Mouse (Mus musculus): Measurements from ENCODE around the gene Gm16253. TPM values are rescaled to one million over a fixed set of nuclear protein-coding genes. Genes with fewer than 3 reads are reported as not detected.

The Gm16253 gene
- polyA plus RNA-seq (2017; shearing (Covaris generic)): 1 to 10 TPM; 1.5 to 2.0 TPM

GRCm38 (mm10) chr3:96576690-96577541 is at the start of gene Gm16253:
Gm16253 (plus strand) TSS chr3:96576984.
- peak; percentile 87 for ATAC-seq

- ATAC-seq: no peak
Observed at GRCm38 (mm10) chr3:96528506-96528905, 48.3 kb upstream of the Gm16253 start.

GRCm38 (mm10) chr3:96532050-96532449 is 44.7 kb upstream of the Gm16253 start:
- no peak for ATAC-seq

DNA sequence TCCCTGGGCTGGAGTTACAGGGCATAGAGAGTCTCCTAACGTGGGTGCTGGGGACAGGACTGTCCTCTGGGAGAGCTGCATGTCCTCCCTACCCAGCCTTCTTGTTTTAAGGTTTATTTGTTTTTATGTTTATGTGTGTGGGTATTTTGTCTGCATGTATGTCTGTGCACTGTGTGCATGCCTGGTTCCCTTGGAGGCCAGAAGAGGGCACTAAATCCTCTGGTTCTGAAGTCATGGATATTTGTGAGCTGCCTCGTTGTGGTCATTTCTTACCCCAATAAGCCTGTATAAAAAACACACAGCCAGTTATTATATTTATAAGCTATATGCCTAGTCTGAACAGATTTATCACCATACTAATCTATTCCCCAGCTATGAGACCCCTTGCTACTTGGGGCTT is 42.5 kb upstream of the Gm16253 start:
- no peak for ATAC-seq

DNA sequence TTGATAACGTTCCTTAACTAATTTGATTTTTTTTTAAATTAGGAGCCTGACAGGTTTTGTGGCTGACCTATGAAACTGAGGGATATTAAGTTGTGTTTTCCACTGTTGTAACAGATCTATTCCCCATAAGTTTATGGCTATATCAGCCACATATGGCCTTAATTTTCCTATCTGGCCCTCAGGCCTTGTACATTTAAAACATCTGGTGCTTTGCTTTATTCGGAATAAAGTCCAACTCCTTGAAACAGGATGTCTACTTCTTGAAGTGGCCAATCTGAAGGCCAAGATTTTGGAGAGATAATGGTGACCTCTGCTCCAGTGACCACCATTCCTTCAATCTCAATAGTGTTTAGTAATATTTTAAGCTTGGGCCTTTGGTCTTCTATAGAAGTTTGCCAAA is 37.5 kb upstream of the Gm16253 start:
- ATAC-seq: no peak

- no peak for ATAC-seq
Observed at GRCm38 (mm10) chr3:96540740-96541139, 36.0 kb upstream of the Gm16253 start.

DNA sequence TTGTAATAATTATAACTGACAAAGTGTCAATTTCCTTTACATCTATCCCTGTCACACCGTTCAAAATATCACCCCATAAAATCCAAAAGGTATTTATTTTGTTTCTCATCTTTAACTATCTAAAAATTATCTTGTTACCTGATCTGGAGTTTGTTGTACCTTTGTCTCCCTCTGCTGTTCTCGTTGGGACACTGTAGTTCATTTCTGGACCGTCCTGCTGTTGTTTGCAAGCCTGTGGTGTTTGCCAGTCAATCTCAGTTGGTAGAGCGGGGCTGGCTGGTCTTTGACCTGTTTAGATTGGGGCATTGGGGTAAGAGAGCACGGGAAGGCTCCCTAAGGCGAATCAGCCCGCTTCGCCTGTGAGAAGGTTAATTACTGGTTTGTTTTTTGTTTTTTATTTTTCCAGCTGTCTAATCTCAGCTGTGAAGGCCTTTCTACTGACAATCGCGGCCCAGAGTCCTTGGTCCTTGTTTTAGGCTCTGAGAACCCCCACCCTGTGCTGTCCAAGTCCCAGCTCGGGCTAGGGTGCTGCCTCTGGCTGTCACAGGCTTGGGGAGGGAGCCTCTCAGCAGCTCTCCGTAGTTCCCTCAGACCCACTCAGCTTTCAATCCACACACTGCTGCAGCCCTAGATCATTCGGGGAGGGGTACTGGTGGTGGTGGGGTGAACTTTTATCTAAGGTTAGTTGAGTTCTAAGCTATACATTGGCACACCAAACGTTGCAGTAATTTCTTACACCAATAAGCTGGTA is 35.3 kb upstream of the Gm16253 start:
- no peak for ATAC-seq

DNA sequence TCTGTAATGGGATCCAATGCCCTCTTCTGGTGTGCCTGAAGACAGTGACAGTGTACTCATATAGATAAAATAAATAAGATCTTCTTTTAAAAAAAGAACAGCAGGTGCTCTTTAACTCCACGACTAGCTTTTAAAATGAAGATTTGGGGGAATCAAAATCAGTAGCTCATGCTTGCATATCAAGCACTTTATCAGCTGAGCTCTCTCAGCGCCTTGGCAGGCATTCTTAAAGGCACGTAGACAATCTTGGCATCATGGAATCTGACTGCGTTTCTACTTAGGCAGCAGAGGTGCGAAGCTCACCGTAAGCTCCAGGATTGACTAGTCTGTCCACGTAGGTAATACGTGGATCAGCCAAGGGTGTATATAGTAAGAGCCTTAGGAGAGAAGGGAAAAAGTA is 34.2 kb upstream of the Gm16253 start:
- ATAC-seq: no peak

- ATAC-seq: no peak
Observed at GRCm38 (mm10) chr3:96543345-96543744, 33.4 kb upstream of the Gm16253 start.

DNA sequence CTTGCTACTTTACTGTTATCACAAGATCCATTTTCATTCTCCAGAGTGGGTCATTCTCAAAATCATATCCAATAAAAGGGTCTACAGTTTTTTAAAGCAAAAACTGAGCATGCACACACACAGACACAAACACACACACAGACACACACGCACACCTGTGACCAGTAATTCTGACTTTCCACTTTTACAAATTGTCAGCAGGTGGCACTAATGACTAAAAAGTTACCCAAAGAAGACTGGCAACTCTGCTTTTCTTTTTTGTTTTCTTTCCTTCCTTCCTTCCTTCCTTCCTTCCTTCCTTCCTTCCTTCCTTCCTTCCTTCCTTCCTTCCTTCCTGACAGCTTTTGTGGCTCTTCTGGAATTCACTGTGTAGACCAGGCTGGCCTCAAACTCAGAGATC is 31.2 kb upstream of the Gm16253 start:
- ATAC-seq: no peak

- ATAC-seq: no peak
Observed at GRCm38 (mm10) chr3:96546880-96547279, 29.9 kb upstream of the Gm16253 start.

- peak; percentile 64 for ATAC-seq
Observed at GRCm38 (mm10) chr3:96547389-96547960, 29.3 kb upstream of the Gm16253 start.

DNA sequence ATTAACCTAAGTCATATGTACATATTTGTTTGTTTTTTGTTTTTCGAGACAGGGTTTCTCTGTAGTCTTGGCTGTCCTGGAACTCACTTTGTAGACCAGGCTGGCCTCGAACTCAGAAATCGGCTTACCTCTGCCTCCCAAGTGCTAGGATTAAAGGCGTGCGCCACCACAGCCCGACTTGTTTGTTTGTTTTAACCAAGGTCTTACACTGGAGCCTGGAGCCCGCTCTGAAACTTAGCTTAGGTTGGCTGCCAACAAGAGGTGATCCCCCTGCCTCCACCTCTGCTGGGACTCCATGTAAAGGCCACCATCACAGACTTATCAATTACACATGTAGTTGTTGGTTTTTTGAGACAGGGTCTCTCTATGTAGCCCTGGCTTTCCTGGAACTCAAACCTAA is 28.0 kb upstream of the Gm16253 start:
- no peak for ATAC-seq

DNA sequence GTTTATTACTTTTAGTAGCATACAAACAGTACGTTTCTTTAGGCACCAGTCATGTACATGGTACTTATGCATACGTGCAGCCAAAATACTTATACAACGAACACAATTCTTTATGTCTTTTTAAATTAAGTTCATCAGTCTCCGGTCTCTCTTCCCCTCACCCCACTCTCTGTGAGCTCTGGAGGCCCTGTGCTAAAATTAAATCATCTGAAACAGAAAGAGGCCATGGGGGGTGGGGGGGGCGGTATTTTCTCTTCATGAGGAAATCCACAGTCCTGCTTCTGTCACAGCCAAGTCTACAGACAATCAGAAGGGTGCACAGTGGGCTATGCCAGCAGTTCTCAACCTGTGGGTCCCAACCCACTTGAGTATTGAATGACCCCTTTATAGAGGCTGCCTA is 27.4 kb upstream of the Gm16253 start:
- no peak for ATAC-seq

GRCm38 (mm10) chr3:96551203-96551602 is 25.6 kb upstream of the Gm16253 start:
- peak; percentile 78 for ATAC-seq

- ATAC-seq: no peak
Observed at GRCm38 (mm10) chr3:96551890-96552289, 24.9 kb upstream of the Gm16253 start.

DNA sequence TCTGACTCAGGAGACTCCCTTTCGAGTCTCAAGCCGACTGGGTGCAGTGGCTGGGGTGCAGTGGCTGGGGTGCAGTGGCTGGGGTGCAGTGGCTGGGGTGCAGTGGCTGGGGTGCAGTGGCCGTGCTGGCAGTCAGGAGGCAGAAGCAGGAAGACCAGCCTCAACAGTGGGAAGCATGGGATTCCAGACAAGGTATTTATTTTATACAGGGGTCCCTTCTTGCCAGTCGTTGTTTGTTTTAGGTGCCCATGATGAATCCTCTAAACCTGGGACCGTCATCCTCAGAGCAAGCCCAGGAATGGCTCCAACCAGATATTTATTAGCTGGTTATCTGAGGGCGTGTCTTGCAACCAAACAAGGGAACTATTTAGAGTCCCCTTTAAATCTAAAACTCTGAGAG is 23.2 kb upstream of the Gm16253 start:
- no peak for ATAC-seq

DNA sequence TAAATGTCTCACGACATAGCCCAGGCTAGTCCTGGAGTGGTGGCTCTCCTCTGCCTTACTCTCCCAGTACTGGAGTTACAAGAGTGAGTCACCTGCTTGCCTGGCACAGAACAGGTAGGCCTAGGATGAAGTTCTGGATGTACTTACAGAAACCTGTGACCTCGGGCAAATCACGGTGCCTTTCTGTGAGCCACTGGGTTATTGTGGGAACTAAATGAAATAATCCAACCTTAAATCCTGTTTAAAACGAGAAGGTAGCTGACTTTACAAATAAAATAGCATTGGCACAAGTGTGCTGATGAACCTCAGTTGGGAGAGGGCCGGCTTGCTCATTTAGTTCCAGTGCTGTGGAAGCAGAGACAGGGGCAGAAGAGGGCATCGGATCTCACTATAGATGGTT is 22.5 kb upstream of the Gm16253 start:
- ATAC-seq: no peak

DNA sequence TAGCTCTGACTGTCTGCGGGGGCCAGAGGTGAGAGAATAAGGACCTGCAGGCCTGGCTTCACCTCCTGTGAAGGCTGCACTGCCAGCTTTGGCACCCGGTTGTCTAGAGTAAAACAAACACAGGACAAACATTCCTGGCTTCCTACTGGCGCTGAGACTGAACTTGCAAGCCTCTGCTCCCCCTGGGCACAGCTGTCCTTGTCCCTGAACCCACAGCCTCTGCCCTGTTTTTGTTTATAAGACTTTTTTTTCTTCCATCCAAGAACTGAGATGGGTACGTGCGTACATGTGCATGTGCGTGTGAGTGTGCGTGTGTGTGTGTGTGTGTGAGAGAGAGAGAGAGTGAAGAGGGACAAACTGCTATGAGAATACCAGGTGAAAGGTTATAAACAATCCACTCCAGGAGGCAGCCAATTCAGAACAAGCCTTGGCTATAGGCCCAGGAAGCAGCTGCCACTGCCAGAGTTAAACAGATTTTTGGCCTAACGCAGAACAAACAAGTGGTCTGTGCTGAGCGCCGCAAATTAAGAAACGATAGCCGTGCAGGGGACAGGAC is 21.7 kb upstream of the Gm16253 start:
- no peak for ATAC-seq

DNA sequence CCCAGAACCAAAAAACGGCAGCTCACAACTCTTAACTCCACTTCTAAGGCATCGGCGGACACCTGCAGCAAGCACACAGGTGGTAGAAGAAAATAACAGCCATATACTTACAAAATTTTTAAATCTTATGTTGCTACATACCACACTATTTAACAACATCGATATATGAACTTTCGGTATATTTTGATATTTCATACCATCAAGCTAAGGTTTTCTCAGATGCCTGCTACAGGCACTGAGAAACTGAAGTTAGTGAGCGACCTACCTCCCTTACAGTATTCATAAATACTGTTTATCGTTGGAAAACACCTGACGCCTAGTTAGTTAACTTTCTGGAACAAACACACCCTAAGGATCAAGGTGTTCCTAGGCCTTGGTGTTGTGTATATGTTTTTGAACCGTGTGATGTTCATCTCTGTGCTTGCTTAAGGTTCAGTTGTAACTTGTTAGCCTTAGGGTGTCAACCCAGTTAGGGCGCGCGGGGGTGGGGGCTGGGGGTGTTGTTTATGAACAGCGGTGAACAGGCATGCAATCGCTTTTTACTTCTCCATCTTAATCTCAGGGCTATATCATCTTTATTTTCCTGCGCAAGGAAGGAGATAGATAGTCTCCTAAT is 20.7 kb upstream of the Gm16253 start:
- ATAC-seq: no peak

- peak; percentile 62 for ATAC-seq
Observed at GRCm38 (mm10) chr3:96556651-96557635, 19.8 kb upstream of the Gm16253 start.

DNA sequence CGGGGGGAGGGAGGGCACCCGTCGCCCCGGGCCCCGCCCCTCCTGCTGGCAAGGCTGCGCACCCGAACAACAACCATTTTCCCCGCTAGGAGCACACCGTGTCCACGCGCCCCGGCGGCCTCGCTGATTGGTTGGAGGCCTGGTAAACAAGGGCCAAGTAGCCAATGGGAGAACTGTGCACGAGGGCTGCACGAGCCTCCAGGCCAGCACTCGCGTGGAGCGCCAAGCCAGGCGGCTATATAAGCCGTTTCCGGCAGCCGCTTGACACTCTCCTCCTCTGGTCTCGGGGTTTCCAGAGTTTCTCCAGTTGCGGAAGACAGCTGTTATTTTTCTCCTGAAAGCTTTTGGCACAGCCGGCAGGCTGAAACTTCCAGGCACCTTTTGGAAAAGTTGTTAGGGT is 19.1 kb upstream of the Gm16253 start, which contains the start of gene Txnip:
TSS of gene Txnip (plus strand) at position 264 of the 400 bp plus-strand sequence.
- ATAC-seq: peak; percentile 79

All from CD4-positive, CD25-positive, alpha-beta regulatory T cell, adult 4 months (primary cell).